Mouse (Mus musculus) left cerebral cortex, adult 8-10 months (tissue): ENCODE measurements around the gene Ifit1bl2. TPM values are rescaled to one million over a fixed set of nuclear protein-coding genes. Genes with fewer than 3 reads are reported as not detected.
"Not testable (repeated sequence)": the region's sequence is repeated elsewhere in the genome, so short reads cannot be mapped to it uniquely, and the experiment has no call there.

ENCODE experiments used
- DNase-seq, 2 experiments: peaks; one replicate each; pipeline ENCODE4 v3.0.0; 2022; ENCODE audit warnings: low spot score in 2 of 2
- total RNA-seq, 4 experiments: library from RNA; stranded (reverse); gene quantifications; 2 replicates each; pipeline ENCODE4 v1.2.4; 2022

Gene Ifit1bl2
- total RNA-seq, 4 experiments from 2014 or later = 0.38 to 0.66 (median 0.49) TPM

DNA sequence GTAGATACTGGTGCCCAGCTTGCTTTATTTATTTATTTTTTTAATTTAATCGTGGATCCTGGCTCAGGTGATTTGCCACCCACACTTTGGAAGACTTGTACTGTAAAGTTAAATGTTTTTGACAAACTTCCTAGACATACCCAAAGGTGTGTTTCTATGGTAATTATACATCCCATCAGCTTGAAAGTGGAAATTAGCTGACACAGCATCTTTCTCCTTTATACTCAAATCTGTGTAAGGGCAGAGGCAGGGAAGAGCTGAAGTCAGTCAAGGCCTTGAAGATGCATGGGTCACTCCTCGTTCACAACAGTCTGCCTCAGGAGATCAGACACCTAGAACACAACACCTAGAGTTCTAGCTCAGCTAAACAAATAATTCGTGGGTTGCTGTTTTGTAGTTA, 30.4 kb downstream of the Ifit1bl2 start:
- not testable (repeated sequence) for DNase-seq

GRCm38 (mm10) chr19:34607237-34608051, 33.1 kb downstream of the Ifit1bl2 start, which contains the start of gene Ifit3b:
Gene Ifit3b (plus strand): TSS chr19:34607970.
- not testable (repeated sequence) for DNase-seq

GRCm38 (mm10) chr19:34605472-34605871, 35.1 kb downstream of the Ifit1bl2 start:
- no peak for DNase-seq

- DNase-seq = not testable (repeated sequence)
Observed at GRCm38 (mm10) chr19:34601888-34602287, 38.7 kb downstream of the Ifit1bl2 start, which contains the start of gene Ifit1bl1. Gene Ifit1bl1 (minus strand): TSS chr19:34601956.

GRCm38 (mm10) chr19:34599250-34599649, 41.3 kb downstream of the Ifit1bl2 start:
- not testable (repeated sequence) for DNase-seq

- DNase-seq = no peak
Observed at GRCm38 (mm10) chr19:34598341-34598740, 42.2 kb downstream of the Ifit1bl2 start.

DNA sequence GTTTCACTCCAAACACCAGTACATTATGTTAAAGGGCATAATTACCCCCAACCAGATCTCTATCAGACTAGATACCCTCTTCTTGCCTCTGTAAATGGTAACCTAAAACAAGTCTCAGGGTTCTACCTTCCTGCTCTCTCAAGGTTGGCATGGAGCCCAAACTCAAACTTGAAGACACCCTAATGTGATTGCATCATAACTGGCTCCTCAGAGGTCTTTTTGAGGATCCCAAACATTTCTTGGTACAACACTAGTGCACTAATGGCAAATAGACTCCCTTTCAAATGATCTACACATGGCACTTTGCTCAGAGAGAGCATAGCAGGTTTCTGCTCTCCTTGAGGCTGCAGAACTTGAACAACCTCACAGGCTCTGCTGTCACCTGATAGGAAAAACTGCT, 43.7 kb downstream of the Ifit1bl2 start:
- DNase-seq = no peak

- not testable (repeated sequence) for DNase-seq
Observed at GRCm38 (mm10) chr19:34594523-34594922, 46.0 kb downstream of the Ifit1bl2 start.

- DNase-seq = no peak
Observed at GRCm38 (mm10) chr19:34593456-34593855, 47.1 kb downstream of the Ifit1bl2 start.

DNA sequence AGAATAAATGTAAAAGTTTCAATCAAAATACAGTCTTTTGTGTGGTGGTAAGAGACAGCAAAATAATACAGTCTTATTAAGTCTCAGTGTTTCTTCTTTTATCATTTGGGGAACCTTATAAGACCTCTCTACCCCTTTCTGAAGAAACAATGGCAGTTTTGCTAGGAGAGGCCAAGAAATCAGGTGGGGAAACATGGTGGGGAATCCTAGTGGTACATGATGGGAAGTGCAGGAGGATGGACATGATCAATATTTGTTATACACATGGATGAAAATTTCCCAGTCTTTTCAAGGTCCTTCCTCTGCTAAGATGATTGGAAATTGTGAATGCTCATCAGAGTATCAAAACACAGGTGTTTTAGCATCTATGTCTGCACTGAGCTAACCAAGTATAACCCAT, 51.6 kb downstream of the Ifit1bl2 start:
- DNase-seq = no peak

DNA sequence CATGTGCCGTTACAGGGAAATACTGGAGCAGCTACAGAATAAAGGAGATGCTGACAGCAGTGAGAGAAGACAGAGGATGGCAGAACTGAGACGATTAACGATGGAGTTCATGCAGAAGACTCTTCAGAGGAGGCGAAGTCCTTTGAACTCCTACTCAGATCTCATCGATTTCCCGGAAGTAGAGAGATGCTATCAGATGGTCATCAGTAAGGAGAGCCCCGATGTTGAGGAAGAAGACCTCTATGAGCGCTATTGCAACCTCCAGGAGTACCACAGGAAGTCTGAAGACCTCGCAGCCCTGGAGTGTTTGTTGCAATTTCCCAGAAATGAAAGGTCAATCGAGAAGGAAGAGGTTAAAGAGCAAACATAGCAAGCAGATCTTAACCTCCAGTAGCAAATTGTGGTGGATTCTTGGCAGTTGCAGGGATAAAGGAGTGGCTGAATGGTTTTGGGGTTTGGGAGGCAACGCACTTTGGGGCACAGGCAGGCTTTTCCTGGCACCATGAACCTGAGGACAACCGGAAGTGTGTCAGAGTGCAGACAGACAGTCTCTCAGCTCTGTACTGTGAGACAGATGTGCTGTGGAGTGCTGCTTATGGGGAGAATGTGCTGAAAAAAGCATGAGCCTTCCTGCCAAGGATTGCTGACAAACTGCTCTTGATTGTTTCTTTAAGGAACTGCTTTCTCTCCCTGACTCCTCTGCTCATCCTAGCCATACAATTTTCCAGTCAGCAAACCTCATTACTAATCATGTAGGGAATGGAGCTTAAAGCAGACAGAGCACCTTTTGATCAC, 52.4 kb downstream of the Ifit1bl2 start:
- DNase-seq = not testable (repeated sequence)

- not testable (repeated sequence) for DNase-seq
Observed at GRCm38 (mm10) chr19:34585740-34586458, 54.6 kb downstream of the Ifit1bl2 start.

DNA sequence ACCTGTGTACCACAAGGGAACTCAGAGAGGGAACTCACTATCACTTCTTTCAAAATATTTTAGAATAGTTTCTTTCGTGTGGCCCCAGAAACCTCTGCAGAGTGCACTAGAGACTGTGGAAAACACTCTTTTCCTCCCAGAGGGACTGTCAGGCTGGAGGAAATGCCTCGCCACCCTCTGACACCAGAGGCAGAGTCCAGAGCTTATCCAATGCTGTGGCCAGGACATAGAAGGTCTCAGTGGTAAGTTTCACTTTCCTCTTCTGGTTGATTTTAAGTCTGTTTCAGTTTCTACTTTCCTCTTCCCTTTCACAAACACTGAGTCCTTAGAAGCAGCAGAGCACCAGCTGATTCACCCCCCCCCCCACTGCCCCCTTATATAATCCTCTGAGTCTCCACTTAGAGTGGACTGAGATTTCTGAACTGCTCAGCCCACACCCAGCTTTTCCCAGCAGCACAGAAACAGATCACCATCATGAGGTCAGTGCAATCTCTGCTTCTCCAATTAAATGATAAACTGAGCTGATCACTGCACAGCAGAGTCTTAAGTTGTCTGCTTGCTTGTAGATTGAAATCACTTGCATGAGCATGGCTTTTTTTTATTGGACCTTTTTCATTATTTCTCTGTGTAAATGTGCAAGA, 57.3 kb downstream of the Ifit1bl2 start, which contains the start of gene Ifit3:
Gene Ifit3, plus strand, starts transcription at position 406 of the 641 bp plus-strand sequence.
- DNase-seq = not testable (repeated sequence)

- DNase-seq = not testable (repeated sequence)
Observed at GRCm38 (mm10) chr19:34582696-34583095, 57.8 kb downstream of the Ifit1bl2 start.

DNA sequence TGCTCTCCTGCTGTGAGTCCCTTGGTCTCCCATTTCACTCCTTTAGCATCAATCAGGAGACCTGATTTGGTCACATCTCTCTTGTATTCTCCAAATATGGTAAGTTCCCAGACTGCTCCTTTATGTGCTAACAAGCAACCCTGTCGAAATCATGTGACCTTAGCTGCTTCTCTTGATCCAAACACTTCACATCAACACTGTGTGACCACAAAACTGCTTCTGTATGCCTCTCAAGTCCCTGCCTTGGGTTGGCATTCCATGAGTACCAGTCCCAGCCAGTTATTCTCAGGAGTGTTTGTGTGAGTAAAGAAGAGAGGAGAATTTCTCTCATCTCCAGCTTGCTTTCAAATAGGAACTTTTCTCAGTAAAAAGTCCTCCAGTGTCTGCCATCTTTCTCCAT, 63.4 kb downstream of the Ifit1bl2 start:
- no peak for DNase-seq

DNA sequence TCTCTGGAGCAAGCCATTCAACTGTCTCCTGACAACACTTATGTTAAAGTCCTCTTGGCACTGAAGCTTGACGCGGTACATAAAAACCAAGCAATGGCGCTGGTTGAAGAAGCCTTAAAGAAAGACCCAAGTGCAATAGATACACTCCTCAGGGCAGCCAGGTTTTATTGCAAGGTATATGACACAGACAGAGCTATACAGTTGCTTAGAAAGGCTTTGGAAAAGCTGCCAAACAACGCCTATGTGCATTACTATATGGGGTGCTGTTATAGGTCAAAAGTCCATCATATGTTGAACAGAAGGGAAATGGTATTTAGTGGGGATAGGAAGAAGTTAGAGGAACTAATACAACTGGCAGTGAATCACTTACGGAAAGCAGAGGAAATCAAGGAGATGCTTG, 66.9 kb downstream of the Ifit1bl2 start:
- no peak for DNase-seq

- DNase-seq = no peak
Observed at GRCm38 (mm10) chr19:34571080-34571479, 69.5 kb downstream of the Ifit1bl2 start.

- DNase-seq = no peak
Observed at GRCm38 (mm10) chr19:34569896-34570476, 70.6 kb downstream of the Ifit1bl2 start.

- DNase-seq = no peak
Observed at GRCm38 (mm10) chr19:34568988-34569895, 71.3 kb downstream of the Ifit1bl2 start.
